Mouse (Mus musculus): ENCODE results near the gene Fbxw21. TPM values are rescaled to one million over a fixed set of nuclear protein-coding genes. Genes with fewer than 3 reads are reported as not detected.

The Fbxw21 gene
- polyA plus RNA-seq, 1 experiment from 2014 or later = not detected

DNA sequence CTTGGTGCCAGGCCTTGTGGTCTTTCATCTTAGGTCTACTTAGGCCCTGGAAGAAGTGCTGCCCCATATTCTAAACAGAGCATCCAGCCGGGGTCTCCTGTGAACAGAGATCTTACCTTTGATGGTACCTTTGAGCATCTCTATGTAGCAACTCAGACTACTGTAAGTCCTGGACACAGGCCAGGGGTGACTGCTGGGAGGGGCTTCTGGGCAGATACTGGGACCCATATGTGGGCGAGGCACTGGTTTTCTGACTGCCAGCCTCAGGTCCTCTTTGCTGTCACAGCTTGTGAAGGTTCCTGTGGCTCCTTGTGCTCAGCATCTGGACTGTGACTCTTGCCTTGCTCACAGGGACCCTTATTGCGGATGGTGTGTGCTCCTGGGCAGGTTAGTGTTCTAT is 59.3 kb downstream of the Fbxw21 start:
- Histone ChIP-seq H3K27me3 (ENCODE audit: control insufficient read depth, insufficient read depth, low read length) (no peaks in the 10 kb centered on the region), H3K4me1 (ENCODE audit: control insufficient read depth in 2 of 2, insufficient read depth in 2 of 2, low read length in 2 of 2) (peaks cover 37 to 52% of the 10 kb centered on the region in 2 experiments), H3K4me3 (ENCODE audit: control insufficient read depth in 1 of 2, insufficient read depth in 1 of 2, low read depth in 1 of 2, low read length in 2 of 2) (no peak overlapping the region), H3K9ac (ENCODE audit: low read length) (peak overlapping the region; percentile 8; the same call in 1 of the 2 replicates), H3K27ac (replicated peaks in 1 of 2; ENCODE audit: control insufficient read depth in 1 of 2, insufficient read depth in 1 of 2, low read depth in 2 of 2, low read length in 2 of 2) (no peak overlapping the region), H3K4me2 (ENCODE audit: low read length) (no peak overlapping the region), H3K9me3 (ENCODE audit: control insufficient read depth, low read length) (no peaks in the 10 kb centered on the region), H3K36me3 (ENCODE audit: control insufficient read depth, insufficient read depth, low read length) (peaks cover 75% of the 10 kb centered on the region)
- 79% methylated on average over 3 of the region's 3 CpGs for WGBS
- no peak for ATAC-seq (ENCODE audit: insufficient number of reproducible peaks, insufficient read depth, low FRiP score, low read depth)

GRCm38 (mm10) chr9:109101933-109102445 is 59.9 kb downstream of the Fbxw21 start:
- WGBS = 85% methylated on average over 5 of the region's 5 CpGs
- Histone ChIP-seq H3K9me3 (ENCODE audit: control insufficient read depth, low read length) (no peaks in the 10 kb centered on the region), H3K27me3 (ENCODE audit: control insufficient read depth, insufficient read depth, low read length) (no peaks in the 10 kb centered on the region), H3K36me3 (ENCODE audit: control insufficient read depth, insufficient read depth, low read length) (peaks cover 70% of the 10 kb centered on the region), H3K27ac (replicated peaks in 1 of 2; ENCODE audit: control insufficient read depth in 1 of 2, insufficient read depth in 1 of 2, low read depth in 2 of 2, low read length in 2 of 2) (no peak overlapping the region), H3K4me1 (ENCODE audit: control insufficient read depth in 2 of 2, insufficient read depth in 2 of 2, low read length in 2 of 2) (peaks cover 42 to 57% of the 10 kb centered on the region in 2 experiments), H3K4me3 (ENCODE audit: control insufficient read depth in 1 of 2, insufficient read depth in 1 of 2, low read depth in 1 of 2, low read length in 2 of 2) (no peak overlapping the region), H3K4me2 (ENCODE audit: low read length) (no peak overlapping the region), H3K9ac (ENCODE audit: low read length) (no peak overlapping the region)
- no peak for ATAC-seq (ENCODE audit: insufficient number of reproducible peaks, insufficient read depth, low FRiP score, low read depth)

GRCm38 (mm10) chr9:109100307-109100928 is 61.4 kb downstream of the Fbxw21 start:
- WGBS = 87% methylated on average over 20 of the region's 20 CpGs
- Histone ChIP-seq H3K9ac (ENCODE audit: low read length) (no peak overlapping the region; the same call in 1 of the 2 replicates), H3K27ac (replicated peaks in 1 of 2; ENCODE audit: control insufficient read depth in 1 of 2, insufficient read depth in 1 of 2, low read depth in 2 of 2, low read length in 2 of 2) (no peak overlapping the region), H3K36me3 (ENCODE audit: control insufficient read depth, insufficient read depth, low read length) (peaks cover 54% of the 10 kb centered on the region), H3K27me3 (ENCODE audit: control insufficient read depth, insufficient read depth, low read length) (no peaks in the 10 kb centered on the region), H3K4me2 (ENCODE audit: low read length) (no peak overlapping the region), H3K4me1 (ENCODE audit: control insufficient read depth in 2 of 2, insufficient read depth in 2 of 2, low read length in 2 of 2) (peaks cover 52 to 65% of the 10 kb centered on the region in 2 experiments), H3K4me3 (ENCODE audit: control insufficient read depth in 1 of 2, insufficient read depth in 1 of 2, low read depth in 1 of 2, low read length in 2 of 2) (no peak overlapping the region), H3K9me3 (ENCODE audit: control insufficient read depth, low read length) (no peaks in the 10 kb centered on the region)
- no peak for ATAC-seq (ENCODE audit: insufficient number of reproducible peaks, insufficient read depth, low FRiP score, low read depth)

GRCm38 (mm10) chr9:109098969-109099368 is 62.9 kb downstream of the Fbxw21 start:
- peak overlapping the region; percentile 86 to 98 for H3K27ac ChIP-seq (replicated peaks in 1 of 2; ENCODE audit: control insufficient read depth in 1 of 2, insufficient read depth in 1 of 2, low read depth in 2 of 2, low read length in 2 of 2)
- peaks cover 40% of the 10 kb centered on the region for H3K36me3 ChIP-seq (ENCODE audit: control insufficient read depth, insufficient read depth, low read length)
- H3K4me1 ChIP-seq (ENCODE audit: control insufficient read depth in 2 of 2, insufficient read depth in 2 of 2, low read length in 2 of 2) = peaks cover 49 to 64% of the 10 kb centered on the region in 2 experiments
- WGBS = 16% methylated on average over 5 of the region's 6 CpGs
- peak overlapping the region; percentile 90 for H3K4me2 ChIP-seq (ENCODE audit: low read length)
- ATAC-seq (ENCODE audit: insufficient number of reproducible peaks, insufficient read depth, low FRiP score, low read depth) = peak; percentile 72
- H3K27me3 ChIP-seq (ENCODE audit: control insufficient read depth, insufficient read depth, low read length) = no peaks in the 10 kb centered on the region
- H3K9me3 ChIP-seq (ENCODE audit: control insufficient read depth, low read length) = no peaks in the 10 kb centered on the region
- H3K4me3 ChIP-seq (ENCODE audit: control insufficient read depth in 1 of 2, insufficient read depth in 1 of 2, low read depth in 1 of 2, low read length in 2 of 2) = peak overlapping the region; percentile 17 to 19
- peak overlapping the region; percentile 96 for H3K9ac ChIP-seq (ENCODE audit: low read length)

GRCm38 (mm10) chr9:109098366-109098765 is 63.5 kb downstream of the Fbxw21 start:
- 73% methylated on average over 8 of the region's 8 CpGs for WGBS
- no peak for ATAC-seq (ENCODE audit: insufficient number of reproducible peaks, insufficient read depth, low FRiP score, low read depth)
- peaks cover 52 to 70% of the 10 kb centered on the region in 2 experiments for H3K4me1 ChIP-seq (ENCODE audit: control insufficient read depth in 2 of 2, insufficient read depth in 2 of 2, low read length in 2 of 2)

GRCm38 (mm10) chr9:109097831-109098230 is 64.0 kb downstream of the Fbxw21 start:
- peak overlapping the region; percentile 96 for H3K9ac ChIP-seq (ENCODE audit: low read length)
- peak overlapping the region; percentile 72 to 98 for H3K27ac ChIP-seq (replicated peaks in 1 of 2; ENCODE audit: control insufficient read depth in 1 of 2, insufficient read depth in 1 of 2, low read depth in 2 of 2, low read length in 2 of 2)
- H3K4me2 ChIP-seq (ENCODE audit: low read length) = peak overlapping the region; percentile 90
- H3K4me3 ChIP-seq (ENCODE audit: control insufficient read depth in 1 of 2, insufficient read depth in 1 of 2, low read depth in 1 of 2, low read length in 2 of 2) = peak overlapping the region in 1 of 2 experiments; percentile 74; a peak in 2 of 4 replicates
- no peaks in the 10 kb centered on the region for H3K27me3 ChIP-seq (ENCODE audit: control insufficient read depth, insufficient read depth, low read length)
- WGBS = 35% methylated on average over 5 of the region's 5 CpGs
- H3K9me3 ChIP-seq (ENCODE audit: control insufficient read depth, low read length) = no peaks in the 10 kb centered on the region
- 0 out of 2 replicates have a peak, but pooled peaks have one; percentile 3 for ATAC-seq (ENCODE audit: insufficient number of reproducible peaks, insufficient read depth, low FRiP score, low read depth)
- H3K36me3 ChIP-seq (ENCODE audit: control insufficient read depth, insufficient read depth, low read length) = peaks cover 28% of the 10 kb centered on the region
- peaks cover 52 to 67% of the 10 kb centered on the region in 2 experiments for H3K4me1 ChIP-seq (ENCODE audit: control insufficient read depth in 2 of 2, insufficient read depth in 2 of 2, low read length in 2 of 2)

More at GRCm38 (mm10) chr9:109098366-109098765, 63.5 kb downstream of the Fbxw21 start:
- H3K36me3 ChIP-seq (ENCODE audit: control insufficient read depth, insufficient read depth, low read length) = peaks cover 34% of the 10 kb centered on the region
- H3K4me3 ChIP-seq (ENCODE audit: control insufficient read depth in 1 of 2, insufficient read depth in 1 of 2, low read depth in 1 of 2, low read length in 2 of 2) = peak overlapping the region in 1 of 2 experiments; percentile 17; a peak in 2 of 4 replicates
- no peaks in the 10 kb centered on the region for H3K27me3 ChIP-seq (ENCODE audit: control insufficient read depth, insufficient read depth, low read length)
- H3K9me3 ChIP-seq (ENCODE audit: control insufficient read depth, low read length) = no peaks in the 10 kb centered on the region
- peak overlapping the region; percentile 72 to 98 for H3K27ac ChIP-seq (replicated peaks in 1 of 2; ENCODE audit: control insufficient read depth in 1 of 2, insufficient read depth in 1 of 2, low read depth in 2 of 2, low read length in 2 of 2)
- H3K4me2 ChIP-seq (ENCODE audit: low read length) = peak overlapping the region; percentile 90
- peak overlapping the region; percentile 96 for H3K9ac ChIP-seq (ENCODE audit: low read length)

- peak overlapping the region; percentile 96 to 98 for H3K27ac ChIP-seq (replicated peaks in 1 of 2; ENCODE audit: control insufficient read depth in 1 of 2, insufficient read depth in 1 of 2, low read depth in 2 of 2, low read length in 2 of 2)
- peaks cover 52 to 62% of the 10 kb centered on the region in 2 experiments for H3K4me1 ChIP-seq (ENCODE audit: control insufficient read depth in 2 of 2, insufficient read depth in 2 of 2, low read length in 2 of 2)
- WGBS = 28% methylated on average over 6 of the region's 6 CpGs
- H3K9me3 ChIP-seq (ENCODE audit: control insufficient read depth, low read length) = no peaks in the 10 kb centered on the region
- H3K9ac ChIP-seq (ENCODE audit: low read length) = peak overlapping the region; percentile 96
- H3K4me3 ChIP-seq (ENCODE audit: control insufficient read depth in 1 of 2, insufficient read depth in 1 of 2, low read depth in 1 of 2, low read length in 2 of 2) = peak overlapping the region; percentile 74 to 79; a peak in 3 of 4 replicates
- ATAC-seq (ENCODE audit: insufficient number of reproducible peaks, insufficient read depth, low FRiP score, low read depth) = no peak
- H3K27me3 ChIP-seq (ENCODE audit: control insufficient read depth, insufficient read depth, low read length) = no peaks in the 10 kb centered on the region
- peak overlapping the region; percentile 90 for H3K4me2 ChIP-seq (ENCODE audit: low read length)
- H3K36me3 ChIP-seq (ENCODE audit: control insufficient read depth, insufficient read depth, low read length) = peaks cover 27% of the 10 kb centered on the region
Measured at GRCm38 (mm10) chr9:109097291-109097690, 64.5 kb downstream of the Fbxw21 start.

All from heart, embryonic 14.5 days (tissue).